Mouse (Mus musculus) stomach, embryonic 16.5 days (tissue): ENCODE data around the gene Mocs3. TPM values are rescaled to one million over a fixed set of nuclear protein-coding genes. Genes with fewer than 3 reads are reported as not detected.

Experiments used
- ATAC-seq: fragments of 200-750 bp; cut with Nextera tagmentation; 2 replicates; pipeline ENCODE4 v1.8.0; 2017; ENCODE audit warnings: moderate number of reproducible peaks, moderate TSS enrichment; ENCODE audit not compliant: insufficient read depth, low FRiP score
- H3K27ac ChIP-seq: fragments of 300-500 bp; sonication (generic); 2 replicates; pipeline ENCODE4 v1.5.1; 2014; ENCODE audit warnings: low read length
- H3K27me3 ChIP-seq: fragments of 300-500 bp; sonication (generic); 2 replicates; pipeline ENCODE4 v1.6.1; 2014; ENCODE audit warnings: low read length, control low read depth, mixed read lengths; ENCODE audit not compliant: control insufficient read depth, insufficient read depth
- H3K36me3 ChIP-seq: fragments of 300-500 bp; sonication (generic); 2 replicates; pipeline ENCODE4 v1.6.1; 2014; ENCODE audit warnings: low read length; ENCODE audit not compliant: control insufficient read depth, insufficient read depth
- H3K4me1 ChIP-seq: fragments of 300-500 bp; sonication (generic); 2 replicates; pipeline ENCODE4 v1.6.1; 2014; ENCODE audit warnings: low read length, control low read depth, mixed read lengths; ENCODE audit not compliant: control insufficient read depth, insufficient read depth
- H3K4me2 ChIP-seq: fragments of 300-500 bp; sonication (generic); 2 replicates; pipeline ENCODE4 v1.6.1; 2014; ENCODE audit warnings: low read depth, low read length, mixed read lengths
- H3K4me3 ChIP-seq: fragments of 300-500 bp; sonication (generic); replicated peaks from 2 replicates; pipeline ENCODE4 v1.5.1; 2014; ENCODE audit warnings: mild to moderate bottlenecking, low read length
- H3K9ac ChIP-seq: fragments of 300-500 bp; sonication (generic); 2 replicates; pipeline ENCODE4 v1.6.1; 2014; ENCODE audit warnings: low read length
- H3K9me3 ChIP-seq: fragments of 300-500 bp; sonication (generic); replicated peaks from 2 replicates; pipeline ENCODE4 v1.6.1; 2016; ENCODE audit warnings: low read length, control low read depth; ENCODE audit not compliant: control insufficient read depth
- WGBS: fragments of 180-500 bp; shearing (Covaris S2); extraction: QIAGEN DNeasy Blood & Tissue Kit; methylation state at CpG from one replicate; pipeline ENCODE4 v1.1.7; 2014; 5-methylcytosine and 5-hydroxymethylcytosine counted together
- polyA plus RNA-seq: library from polyadenylated mRNA; unstranded; fragments of >200 nt; fragmentation: Nextera tagmentation; extraction: Ambion mirVana; gene quantifications from 2 replicates; pipeline ENCODE4 v1.2.1, GENCODE M21; 2015

Mocs3 gene
- polyA plus RNA-seq, 1 experiment from 2014 or later = 3.4 TPM

DNA sequence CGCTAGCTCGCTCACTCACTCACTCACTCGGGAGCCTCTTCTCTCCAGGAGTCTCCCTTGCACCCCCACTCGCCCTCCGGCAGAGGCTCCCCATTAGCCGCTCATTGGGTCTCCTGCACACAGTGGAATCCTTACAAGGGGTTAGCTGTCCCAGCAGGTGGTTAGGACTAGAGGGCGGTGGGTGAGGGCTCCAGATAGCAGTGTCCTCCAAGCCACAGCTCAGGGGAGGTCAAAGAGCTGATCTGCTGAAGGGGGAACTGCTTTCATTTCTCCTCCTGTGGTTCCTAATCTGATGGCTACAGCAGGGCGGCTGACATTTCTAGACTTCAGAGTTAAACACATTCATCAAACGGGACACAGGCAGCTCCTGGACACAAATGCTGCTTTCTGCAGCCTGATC, 43.0 kb downstream of the Mocs3 start:
- ATAC-seq = no peak
- H3K4me1 ChIP-seq = no peaks in the 10 kb centered on the region
- no peak overlapping the region for H3K27ac ChIP-seq
- H3K4me2 ChIP-seq = no peak overlapping the region
- H3K36me3 ChIP-seq = no peaks in the 10 kb centered on the region
- no peaks in the 10 kb centered on the region for H3K9me3 ChIP-seq
- WGBS = 35% methylated on average over 9 of the region's 9 CpGs
- H3K9ac ChIP-seq = no peak overlapping the region
- H3K4me3 ChIP-seq = no peak overlapping the region
- H3K27me3 ChIP-seq = peaks cover 10% of the 10 kb centered on the region; the same call in 1 of the 2 replicates

GRCm38 (mm10) chr2:168274374-168274935, 44.0 kb downstream of the Mocs3 start:
- H3K4me2 ChIP-seq = no peak overlapping the region
- no peak for ATAC-seq
- peaks cover 14% of the 10 kb centered on the region for H3K27me3 ChIP-seq
- no peak overlapping the region for H3K9ac ChIP-seq
- 9% methylated on average over 11 of the region's 11 CpGs for WGBS
- no peaks in the 10 kb centered on the region for H3K36me3 ChIP-seq
- no peaks in the 10 kb centered on the region for H3K9me3 ChIP-seq
- H3K27ac ChIP-seq = no peak overlapping the region
- H3K4me3 ChIP-seq = no peak overlapping the region
- H3K4me1 ChIP-seq = no peaks in the 10 kb centered on the region

GRCm38 (mm10) chr2:168280729-168281581, 50.5 kb downstream of the Mocs3 start:
- H3K4me1 ChIP-seq = 0 out of 2 replicates have a peak, but pooled peaks cover 2% of the 10 kb centered on the region
- H3K27ac ChIP-seq = no peak overlapping the region
- peak overlapping the region; percentile 65 for H3K9ac ChIP-seq
- 1% methylated on average over 66 of the region's 82 CpGs for WGBS
- no peaks in the 10 kb centered on the region for H3K9me3 ChIP-seq
- H3K27me3 ChIP-seq = peaks cover 34% of the 10 kb centered on the region
- peak overlapping the region; percentile 96 for H3K4me2 ChIP-seq
- no peaks in the 10 kb centered on the region for H3K36me3 ChIP-seq
- peak overlapping the region; percentile 59 for H3K4me3 ChIP-seq
- ATAC-seq = peak; percentile 70

DNA sequence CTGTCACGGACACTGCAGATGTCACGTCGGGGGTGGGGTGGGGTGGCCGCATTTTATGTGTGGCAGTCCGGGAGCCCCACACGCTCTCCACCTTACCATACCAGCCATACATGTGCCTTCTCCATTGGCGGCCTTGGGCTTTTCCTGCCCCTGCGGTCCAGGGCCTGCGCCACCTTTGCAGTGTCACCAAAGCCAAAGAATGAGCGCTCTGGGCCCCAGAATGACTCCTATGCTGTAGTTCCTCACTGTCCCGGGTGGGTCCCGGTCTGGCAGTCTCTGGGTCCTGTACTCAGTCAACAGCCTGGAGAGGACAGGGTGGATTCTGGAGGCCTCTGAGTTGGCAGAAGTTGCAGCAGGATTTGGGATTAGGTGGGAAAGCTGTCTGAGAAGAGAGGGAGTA, 51.2 kb downstream of the Mocs3 start, which contains the start of gene Kcng1:
Gene Kcng1, minus strand, starts transcription at position 155 of the 400 bp plus-strand sequence.
- 33% methylated on average over 12 of the region's 12 CpGs for WGBS
- Histone ChIP-seq H3K36me3 (no peaks in the 10 kb centered on the region), H3K27ac (no peak within 1 kb of the TSS), H3K9me3 (no peaks in the 10 kb centered on the region), H3K4me3 (peak within 1 kb of the TSS; percentile 59), H3K4me1 (0 out of 2 replicates have a peak, but pooled peaks cover 2% of the 10 kb centered on the region), H3K27me3 (peaks cover 34% of the 10 kb centered on the region), H3K4me2 (peak within 1 kb of the TSS; percentile 96), H3K9ac (peak within 1 kb of the TSS; percentile 65)
- ATAC-seq = no peak

Other genes with a start within 250 kb of the Mocs3 start
- gene Ripor3, start 220.0 kb upstream of the Mocs3 start, polyA plus RNA-seq = 3.5 and 3.6 TPM in 2 replicates
- gene Pard6b, start 149.6 kb upstream of the Mocs3 start, polyA plus RNA-seq = 8.3 TPM in 2 replicates
- gene Adnp, start 23.5 kb upstream of the Mocs3 start, polyA plus RNA-seq = 1.0 and 1.4 TPM in 2 replicates
- gene Gm20716, start 258 bp upstream of the Mocs3 start, polyA plus RNA-seq = 12.3 and 12.6 TPM in 2 replicates
- 96.2 and 118 TPM in 2 replicates for gene Dpm1, start within 50 bp of the Mocs3 start, polyA plus RNA-seq
- gene Kcng1, start 51.1 kb downstream of the Mocs3 start, polyA plus RNA-seq = 5.0 and 5.7 TPM in 2 replicates